Mouse (Mus musculus): Measurements from ENCODE around the gene D1Ertd622e.

DNA sequence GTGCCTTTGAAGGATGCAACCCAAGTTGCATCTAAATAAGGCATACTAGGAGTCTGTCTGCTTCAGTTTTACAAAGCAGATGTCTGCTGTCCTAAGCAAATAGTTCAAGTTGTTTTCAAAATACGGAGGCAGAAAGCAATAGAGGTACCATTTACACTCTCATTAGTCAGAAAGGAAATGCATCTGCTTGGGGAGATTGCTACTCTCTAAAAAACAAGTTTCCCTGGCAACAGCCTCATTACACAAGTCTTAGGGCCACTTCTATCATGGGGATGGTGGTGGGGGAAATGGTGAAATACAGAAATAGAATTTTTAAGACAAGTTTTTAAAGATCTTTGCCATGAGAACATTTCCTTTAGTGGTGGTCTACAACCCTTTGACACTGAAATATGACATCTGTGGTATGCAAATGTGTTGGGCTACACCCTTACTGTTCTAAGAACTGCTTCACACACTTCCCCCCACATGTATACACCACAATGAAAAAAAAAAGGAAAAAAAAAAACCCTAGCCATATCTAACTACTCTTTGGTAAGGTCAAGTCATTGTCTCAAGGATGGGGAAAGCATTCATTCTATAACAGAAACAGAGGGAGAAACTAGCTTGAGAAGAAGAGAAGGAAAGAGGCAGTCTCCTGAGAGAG is 38.5 kb downstream of the D1Ertd622e start:
- no peak for TF ChIP-seq ZC3H11A (IDR thresholded peaks at IDR 0.05; ENCODE audit: borderline replicate concordance, low read depth, low read length)
- TF ChIP-seq CHD2 (IDR thresholded peaks at IDR 0.05; ENCODE audit: low read depth, low read length): no peak

All from ES-E14 (cell line).